Mouse (Mus musculus) kidney, adult 9 months (tissue): ENCODE measurements around the gene Zfp961.
"Not testable (repeated sequence)": the region's sequence is repeated elsewhere in the genome, so short reads cannot be mapped to it uniquely, and the experiment has no call there.

Experiments
- DNase-seq: peaks from one replicate; pipeline ENCODE4 v3.0.0; 2022

The Zfp961 gene

GRCm38 (mm10) chr8:71950482-71951221 lies at the start of gene Zfp961:
TSS of gene Zfp961 (plus strand) at chr8:71951038.
- DNase-seq: peak; percentile 98

GRCm38 (mm10) chr8:71903084-71903483 lies 47.8 kb upstream of the Zfp961 start:
- DNase-seq: not testable (repeated sequence)

- no peak for DNase-seq
Measured at GRCm38 (mm10) chr8:71906809-71907208, 44.0 kb upstream of the Zfp961 start.

GRCm38 (mm10) chr8:71907798-71908257 lies 43.0 kb upstream of the Zfp961 start:
- no peak for DNase-seq

- peak; percentile 93 for DNase-seq
Measured at GRCm38 (mm10) chr8:71908309-71909261, 42.3 kb upstream of the Zfp961 start, which contains the start of the genes Zfp882 and Zfp617. TSS of gene Zfp882 (plus strand) at chr8:71908608. TSS of gene Zfp617 (plus strand) at chr8:71908635.

GRCm38 (mm10) chr8:71912286-71912685 lies 38.6 kb upstream of the Zfp961 start:
- no peak for DNase-seq

- peak; percentile 98 for DNase-seq
Measured at GRCm38 (mm10) chr8:71922567-71923401, 28.1 kb upstream of the Zfp961 start.

GRCm38 (mm10) chr8:71925791-71926190 lies 25.0 kb upstream of the Zfp961 start:
- DNase-seq: no peak

GRCm38 (mm10) chr8:71926551-71926950 lies 24.3 kb upstream of the Zfp961 start:
- DNase-seq: peak; percentile 31

GRCm38 (mm10) chr8:71927779-71928178 lies 23.1 kb upstream of the Zfp961 start:
- DNase-seq: no peak

- DNase-seq: not testable (repeated sequence)
Measured at GRCm38 (mm10) chr8:71938037-71938436, 12.8 kb upstream of the Zfp961 start.

GRCm38 (mm10) chr8:71940293-71941208 lies 10.3 kb upstream of the Zfp961 start:
- no peak for DNase-seq

GRCm38 (mm10) chr8:71941776-71942175 lies 9.1 kb upstream of the Zfp961 start:
- no peak for DNase-seq

- DNase-seq: no peak
Measured at GRCm38 (mm10) chr8:71948624-71949023, 2.2 kb upstream of the Zfp961 start.

- peak; percentile 12 for DNase-seq
Measured at GRCm38 (mm10) chr8:71951436-71952161, 761 bp downstream of the Zfp961 start.

- DNase-seq: no peak
Measured at GRCm38 (mm10) chr8:71952489-71952888, 1.7 kb downstream of the Zfp961 start.

GRCm38 (mm10) chr8:71952961-71953700 lies 2.3 kb downstream of the Zfp961 start:
- not testable (repeated sequence) for DNase-seq

GRCm38 (mm10) chr8:71954666-71955065 lies 3.8 kb downstream of the Zfp961 start:
- DNase-seq: no peak

- DNase-seq: no peak
Measured at GRCm38 (mm10) chr8:71960483-71960882, 9.6 kb downstream of the Zfp961 start.

- no peak for DNase-seq
Measured at GRCm38 (mm10) chr8:71961796-71962195, 11.0 kb downstream of the Zfp961 start.
